Mouse (Mus musculus) macrophage (primary cell): ENCODE data around the gene Gm21987. TPM values are rescaled to one million over a fixed set of nuclear protein-coding genes. Genes with fewer than 3 reads are reported as not detected.

Experiments used
- H3K27ac ChIP-seq: fragments of 350-480 bp; formaldehyde crosslinking; 2 replicates; pipeline ENCODE4 v1.9.0; 2021
- H3K36me3 ChIP-seq: fragments of 350-480 bp; formaldehyde crosslinking; 2 replicates; pipeline ENCODE4 v1.9.0; 2021; ENCODE audit errors: inconsistent target
- H3K4me3 ChIP-seq: fragments of 350-480 bp; formaldehyde crosslinking; 2 replicates; pipeline ENCODE4 v1.9.0; 2021; ENCODE audit errors: inconsistent target
- H3K79me2 ChIP-seq: fragments of 350-480 bp; formaldehyde crosslinking; 2 replicates; pipeline ENCODE4 v1.9.0; 2021; ENCODE audit errors: inconsistent target
- WGBS: methylation state at CpG from one replicate; pipeline ENCODE4 v1.1.7; 2026; ENCODE audit warnings: inconsistent platforms; ENCODE audit not compliant: missing documents; 5-methylcytosine and 5-hydroxymethylcytosine counted together
- polyA plus RNA-seq: library from polyadenylated mRNA; stranded (reverse); fragments of 250-400 nt; gene quantifications from 3 replicates; pipeline ENCODE4 v1.2.4, GENCODE M21; 2018; ENCODE audit warnings: inconsistent platforms

The Gm21987 gene
- polyA plus RNA-seq, 1 experiment from 2014 or later = not detected

DNA sequence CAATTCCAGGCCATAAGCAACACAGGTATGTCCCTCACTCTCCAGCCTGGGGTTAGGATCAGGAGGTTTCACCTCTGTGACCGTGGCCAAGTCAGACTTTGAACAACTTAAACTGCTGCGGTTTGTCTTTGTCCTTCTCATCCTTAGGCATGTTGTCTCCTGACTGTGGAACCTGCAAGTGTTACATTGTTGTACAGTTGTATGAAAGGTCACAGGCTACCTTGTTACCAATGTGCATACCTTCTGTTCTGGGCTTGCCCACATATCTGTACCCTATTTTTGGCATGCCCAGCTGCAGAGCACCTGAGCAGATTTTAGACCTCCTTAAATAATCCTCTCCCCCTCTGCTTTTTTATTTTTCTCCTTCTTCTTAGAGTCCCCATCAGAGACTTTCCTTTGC is 12.4 kb downstream of the Gm21987 start:
- Histone ChIP-seq H3K27ac (no peak overlapping the region), H3K36me3 (no peaks in the 10 kb centered on the region; the same call in 1 of the 2 replicates), H3K4me3 (no peak overlapping the region), H3K79me2 (no peaks in the 10 kb centered on the region)
- WGBS = 96% methylated on average over 2 of the region's 2 CpGs

DNA sequence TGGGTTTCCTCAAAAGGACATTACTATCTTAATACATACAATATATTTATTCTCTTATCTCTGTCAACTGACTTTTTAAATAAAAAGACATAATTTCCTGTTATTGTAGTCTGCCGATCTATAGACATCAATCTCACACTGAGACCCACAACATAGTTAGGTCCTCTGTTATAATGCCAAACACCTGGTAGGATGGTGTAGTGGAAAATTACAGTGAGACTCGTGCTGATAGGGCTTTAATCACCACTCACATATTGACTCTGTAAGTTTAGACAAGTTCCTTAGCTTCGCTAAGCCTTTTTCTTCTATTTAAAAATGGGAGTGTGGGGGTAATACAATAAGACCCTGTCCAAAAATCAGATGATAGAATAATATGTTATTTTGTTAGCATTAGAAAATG is 13.0 kb downstream of the Gm21987 start:
- no peaks in the 10 kb centered on the region; the same call in 1 of the 2 replicates for H3K36me3 ChIP-seq
- no peak overlapping the region for H3K4me3 ChIP-seq
- no peaks in the 10 kb centered on the region for H3K79me2 ChIP-seq
- no peak overlapping the region for H3K27ac ChIP-seq
- 83% methylated on average over 3 of the region's 3 CpGs for WGBS

- Histone ChIP-seq H3K4me3 (no peak overlapping the region), H3K27ac (no peak overlapping the region), H3K79me2 (no peaks in the 10 kb centered on the region), H3K36me3 (no peaks in the 10 kb centered on the region; the same call in 1 of the 2 replicates)
- WGBS = 92% methylated on average over 2 of the region's 2 CpGs
These were observed 13.5 kb downstream of the Gm21987 start for GRCm38 (mm10) chr16:38360317-38360716.

- H3K36me3 ChIP-seq = no peaks in the 10 kb centered on the region
- H3K27ac ChIP-seq = no peak within 1 kb of the TSS
- 80% methylated on average over 10 of the region's 10 CpGs for WGBS
- no peak within 1 kb of the TSS for H3K4me3 ChIP-seq
- no peaks in the 10 kb centered on the region for H3K79me2 ChIP-seq
These were observed 15.1 kb downstream of the Gm21987 start, which contains the start of gene Popdc2 for GRCm38 (mm10) chr16:38361933-38362332. Gene Popdc2 (plus strand): TSS chr16:38362209.

GRCm38 (mm10) chr16:38362493-38363255 is 15.8 kb downstream of the Gm21987 start:
- no peaks in the 10 kb centered on the region for H3K79me2 ChIP-seq
- H3K36me3 ChIP-seq = no peaks in the 10 kb centered on the region
- H3K27ac ChIP-seq = no peak overlapping the region
- no peak overlapping the region for H3K4me3 ChIP-seq
- WGBS = 89% methylated on average over 20 of the region's 20 CpGs

DNA sequence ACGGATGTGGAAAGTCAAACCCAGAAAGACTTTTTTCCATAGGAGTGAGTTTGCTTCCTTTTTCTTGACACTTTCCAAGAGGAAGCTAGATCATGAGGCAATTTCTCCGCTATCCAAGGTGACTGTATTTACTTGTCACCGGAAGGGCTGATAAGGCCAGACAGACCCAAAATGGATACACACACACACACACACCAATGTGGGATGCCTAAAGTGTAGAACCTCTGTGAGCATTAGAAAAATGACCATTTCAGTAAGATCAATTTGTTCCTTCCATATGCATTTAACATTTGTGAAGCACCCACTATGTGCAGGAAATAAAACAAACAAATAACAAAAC is 16.4 kb downstream of the Gm21987 start:
- 78% methylated on average over 3 of the region's 3 CpGs for WGBS
- H3K36me3 ChIP-seq = no peaks in the 10 kb centered on the region
- H3K27ac ChIP-seq = no peak overlapping the region
- no peak overlapping the region for H3K4me3 ChIP-seq
- H3K79me2 ChIP-seq = no peaks in the 10 kb centered on the region

GRCm38 (mm10) chr16:38363657-38364056 is 16.8 kb downstream of the Gm21987 start:
- Histone ChIP-seq H3K4me3 (no peak overlapping the region), H3K27ac (no peak overlapping the region), H3K79me2 (no peaks in the 10 kb centered on the region), H3K36me3 (no peaks in the 10 kb centered on the region)
- 87% methylated on average over 6 of the region's 7 CpGs for WGBS

GRCm38 (mm10) chr16:38365390-38365789 is 18.6 kb downstream of the Gm21987 start:
- H3K36me3 ChIP-seq = no peaks in the 10 kb centered on the region
- H3K79me2 ChIP-seq = no peaks in the 10 kb centered on the region
- 90% methylated on average over 10 of the region's 10 CpGs for WGBS
- no peak overlapping the region for H3K4me3 ChIP-seq
- no peak overlapping the region for H3K27ac ChIP-seq

- 62% methylated on average over 4 of the region's 4 CpGs for WGBS
- no peaks in the 10 kb centered on the region for H3K79me2 ChIP-seq
- no peak overlapping the region for H3K27ac ChIP-seq
These were observed 19.4 kb downstream of the Gm21987 start for GRCm38 (mm10) chr16:38366231-38366630.

DNA sequence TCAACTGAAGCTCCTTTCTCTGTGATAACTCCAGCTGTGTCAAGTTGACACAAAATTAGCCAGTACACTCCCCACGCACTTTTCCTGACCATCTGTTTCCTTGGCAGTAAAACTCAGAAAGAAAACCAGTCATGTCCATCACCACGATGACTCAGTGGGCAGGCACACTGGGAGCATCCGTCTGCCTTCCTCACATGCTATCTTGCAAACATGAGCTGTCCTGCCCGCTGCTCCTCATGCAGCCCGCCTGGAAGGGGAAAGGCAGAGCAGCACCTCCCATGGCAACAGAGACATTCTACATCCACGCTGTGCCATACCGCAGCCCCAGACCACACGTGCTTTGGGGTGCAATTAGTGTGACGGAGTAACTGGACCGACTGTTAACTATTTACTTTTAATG is 21.5 kb downstream of the Gm21987 start:
- H3K36me3 ChIP-seq = no peaks in the 10 kb centered on the region
- H3K27ac ChIP-seq = no peak overlapping the region
- no peaks in the 10 kb centered on the region for H3K79me2 ChIP-seq
- 46% methylated on average over 10 of the region's 10 CpGs for WGBS
- no peak overlapping the region for H3K4me3 ChIP-seq

More at GRCm38 (mm10) chr16:38366231-38366630, 19.4 kb downstream of the Gm21987 start:
- no peak overlapping the region for H3K4me3 ChIP-seq
- H3K36me3 ChIP-seq = no peaks in the 10 kb centered on the region

DNA sequence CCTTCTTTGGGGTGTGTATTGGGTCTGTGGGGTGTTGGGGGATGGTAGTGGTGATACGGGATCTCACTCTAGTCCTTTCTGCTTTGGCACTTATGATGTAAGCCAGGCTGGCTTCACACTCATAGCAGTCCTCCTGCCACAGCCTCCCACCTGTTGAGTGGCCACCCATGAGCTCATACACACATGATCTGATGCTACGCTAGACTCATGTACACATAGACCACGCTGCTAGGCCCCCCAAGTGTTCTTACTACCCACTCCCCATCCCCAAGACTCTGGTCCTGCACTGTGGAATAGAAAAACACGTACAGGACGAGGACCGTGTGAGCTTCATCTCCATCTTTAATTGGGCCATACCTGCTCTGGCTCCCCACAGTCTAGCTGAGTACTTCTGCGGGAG is 22.2 kb downstream of the Gm21987 start:
- no peak overlapping the region for H3K4me3 ChIP-seq
- no peak overlapping the region for H3K27ac ChIP-seq
- H3K79me2 ChIP-seq = no peaks in the 10 kb centered on the region
- WGBS = 98% methylated on average over 7 of the region's 7 CpGs
- H3K36me3 ChIP-seq = no peaks in the 10 kb centered on the region

DNA sequence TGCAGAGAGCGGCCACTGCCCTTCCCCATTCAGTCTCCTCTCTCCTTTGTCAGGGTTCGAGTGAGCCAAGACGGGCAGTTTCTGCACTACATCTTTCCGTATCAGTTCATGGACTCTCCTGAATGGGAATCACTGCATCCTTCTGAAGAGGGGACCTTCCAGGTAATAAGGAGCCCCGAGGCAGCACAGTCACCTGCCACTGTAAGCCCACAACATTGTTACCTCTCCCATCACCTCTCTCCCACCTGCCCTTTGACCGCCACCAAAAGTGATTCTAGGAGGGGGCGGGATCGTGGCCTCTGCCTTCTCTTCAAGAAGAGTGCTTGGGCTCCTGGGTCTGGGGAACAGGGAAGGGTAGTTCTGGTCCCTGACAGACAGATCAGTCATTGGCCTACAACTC is 22.6 kb downstream of the Gm21987 start:
- H3K36me3 ChIP-seq = no peaks in the 10 kb centered on the region
- H3K4me3 ChIP-seq = no peak overlapping the region
- H3K79me2 ChIP-seq = no peaks in the 10 kb centered on the region
- H3K27ac ChIP-seq = no peak overlapping the region
- WGBS = 92% methylated on average over 8 of the region's 8 CpGs

- Histone ChIP-seq H3K27ac (no peak overlapping the region), H3K79me2 (no peaks in the 10 kb centered on the region), H3K36me3 (no peaks in the 10 kb centered on the region), H3K4me3 (no peak overlapping the region)
- WGBS = 93% methylated on average over 4 of the region's 4 CpGs
These were observed 23.2 kb downstream of the Gm21987 start for GRCm38 (mm10) chr16:38369992-38370484.

DNA sequence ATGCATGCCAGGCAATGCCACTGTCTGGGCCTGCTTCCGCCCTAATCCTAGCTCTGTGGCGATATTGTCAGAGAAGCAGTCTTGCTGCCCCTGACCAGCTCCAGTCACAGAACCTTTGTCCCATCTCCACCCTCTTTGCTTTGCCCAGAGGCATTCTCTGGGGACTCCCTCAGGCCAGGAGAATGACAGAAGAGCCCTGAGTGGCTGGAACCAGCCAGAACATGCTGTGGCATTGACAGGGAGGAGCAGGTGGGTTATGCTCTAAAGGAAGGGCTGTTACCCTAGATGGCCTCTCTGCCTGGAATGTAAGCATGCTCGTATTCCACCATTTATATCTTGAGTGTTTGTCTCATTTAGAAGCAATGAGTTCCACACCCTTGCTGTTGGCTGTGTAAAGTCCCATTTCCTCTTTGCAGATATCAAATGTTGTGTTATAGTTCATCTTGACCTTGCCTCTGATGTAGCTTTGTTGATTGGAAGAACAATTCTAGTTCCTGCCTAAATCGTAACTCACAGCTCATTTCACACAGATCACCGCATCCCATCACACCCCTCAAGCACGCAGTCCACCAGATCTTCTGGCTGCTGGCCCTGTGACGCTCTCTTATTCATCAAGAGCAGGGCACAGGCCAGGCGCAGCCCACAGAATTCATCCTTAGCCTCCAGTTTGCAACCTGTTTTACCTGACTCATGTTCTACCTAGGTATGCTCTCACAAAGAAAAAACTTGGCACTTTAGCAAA is 24.0 kb downstream of the Gm21987 start:
- no peak overlapping the region for H3K4me3 ChIP-seq

GRCm38 (mm10) chr16:38371705-38372296 is 25.0 kb downstream of the Gm21987 start:
- no peak overlapping the region for H3K4me3 ChIP-seq
- H3K36me3 ChIP-seq = no peaks in the 10 kb centered on the region
- H3K79me2 ChIP-seq = no peaks in the 10 kb centered on the region
- WGBS = 97% methylated on average over 15 of the region's 15 CpGs
- no peak overlapping the region for H3K27ac ChIP-seq

More for the DNA sequence above, 24.0 kb downstream of the Gm21987 start:
- no peak overlapping the region for H3K27ac ChIP-seq
- WGBS = 92% methylated on average over 8 of the region's 8 CpGs
- no peaks in the 10 kb centered on the region for H3K36me3 ChIP-seq
- H3K79me2 ChIP-seq = no peaks in the 10 kb centered on the region
